Mouse (Mus musculus): ENCODE measurements around the gene Zfp184. TPM values are rescaled to one million over a fixed set of nuclear protein-coding genes. Genes with fewer than 3 reads are reported as not detected.

Zfp184 gene
- total RNA-seq, 2 experiments from 2014 or later: 2.5 to 2.9 TPM

GRCm38 (mm10) chr13:21980981-21981802 is 36.3 kb downstream of the Zfp184 start, which contains the start of gene Pom121l2:
TSS of gene Pom121l2 (plus strand) at chr13:21981194.
- peak in 1 of 2 experiments; percentile 13 for DNase-seq (ENCODE audit: low spot score in 2 of 2)

GRCm38 (mm10) chr13:21981803-21982193 is 36.9 kb downstream of the Zfp184 start:
- DNase-seq (ENCODE audit: low spot score in 2 of 2): no peak

GRCm38 (mm10) chr13:21984486-21984885 is 39.6 kb downstream of the Zfp184 start:
- DNase-seq (ENCODE audit: low spot score in 2 of 2): no peak

- DNase-seq (ENCODE audit: low spot score in 2 of 2): no peak
Measured at GRCm38 (mm10) chr13:21992550-21992949, 47.7 kb downstream of the Zfp184 start.

GRCm38 (mm10) chr13:21993957-21994738 is 49.3 kb downstream of the Zfp184 start:
- DNase-seq (ENCODE audit: low spot score in 2 of 2): no peak

GRCm38 (mm10) chr13:21994896-21995295 is 50.0 kb downstream of the Zfp184 start:
- no peak for DNase-seq (ENCODE audit: low spot score in 2 of 2)

GRCm38 (mm10) chr13:21995331-21995914 is 50.5 kb downstream of the Zfp184 start:
- DNase-seq (ENCODE audit: low spot score in 2 of 2): no peak

- no peak for DNase-seq (ENCODE audit: low spot score in 2 of 2)
Measured at GRCm38 (mm10) chr13:21996101-21996839, 51.4 kb downstream of the Zfp184 start.

GRCm38 (mm10) chr13:21996840-21997185 is 51.9 kb downstream of the Zfp184 start:
- no peak for DNase-seq (ENCODE audit: low spot score in 2 of 2)

- DNase-seq (ENCODE audit: low spot score in 2 of 2): no peak
Measured at GRCm38 (mm10) chr13:21997201-21997820, 52.4 kb downstream of the Zfp184 start.

- no peak for DNase-seq (ENCODE audit: low spot score in 2 of 2)
Measured at GRCm38 (mm10) chr13:21997821-21998220, 52.9 kb downstream of the Zfp184 start.

GRCm38 (mm10) chr13:21998412-21998811 is 53.5 kb downstream of the Zfp184 start:
- no peak for DNase-seq (ENCODE audit: low spot score in 2 of 2)

GRCm38 (mm10) chr13:21999147-21999546 is 54.3 kb downstream of the Zfp184 start:
- no peak for DNase-seq (ENCODE audit: low spot score in 2 of 2)

- no peak for DNase-seq (ENCODE audit: low spot score in 2 of 2)
Measured at GRCm38 (mm10) chr13:22001346-22001745, 56.5 kb downstream of the Zfp184 start.

GRCm38 (mm10) chr13:22001823-22002222 is 56.9 kb downstream of the Zfp184 start:
- DNase-seq (ENCODE audit: low spot score in 2 of 2): no peak

GRCm38 (mm10) chr13:22005605-22006333 is 60.9 kb downstream of the Zfp184 start:
- DNase-seq (ENCODE audit: low spot score in 2 of 2): no peak

GRCm38 (mm10) chr13:22006334-22007120 is 61.6 kb downstream of the Zfp184 start:
- DNase-seq (ENCODE audit: low spot score in 2 of 2): no peak

GRCm38 (mm10) chr13:22007121-22007510 is 62.2 kb downstream of the Zfp184 start:
- no peak for DNase-seq (ENCODE audit: low spot score in 2 of 2)

GRCm38 (mm10) chr13:22007872-22008271 is 63.0 kb downstream of the Zfp184 start:
- no peak for DNase-seq (ENCODE audit: low spot score in 2 of 2)
